Mouse (Mus musculus) kidney, adult 2 months (tissue): ENCODE measurements around the gene Rbpms2. TPM values are rescaled to one million over a fixed set of nuclear protein-coding genes. Genes with fewer than 3 reads are reported as not detected.

Source experiments
- DNase-seq: peaks from one replicate; pipeline ENCODE4 v3.0.0; 2021
- H3K27ac ChIP-seq: fragments of 200-500 bp; 2 replicates; pipeline ENCODE4 v1.5.1; 2012; ENCODE audit warnings: low read depth, low read length, control low read depth, inconsistent platforms; ENCODE audit not compliant: insufficient read depth
- H3K27me3 ChIP-seq: fragments of 200-500 bp; replicated peaks from 2 replicates; pipeline ENCODE4 v1.6.1; 2012; ENCODE audit warnings: mild to moderate bottlenecking, moderate library complexity, low read length, inconsistent platforms; ENCODE audit not compliant: control insufficient read depth, insufficient read depth
- H3K36me3 ChIP-seq: fragments of 200-500 bp; 2 replicates; pipeline ENCODE4 v1.6.1; 2012; ENCODE audit warnings: mild to moderate bottlenecking, moderate library complexity, low read length, inconsistent platforms; ENCODE audit not compliant: control insufficient read depth, insufficient read depth
- H3K4me1 ChIP-seq: fragments of 200-500 bp; 2 replicates; pipeline ENCODE4 v1.6.1; 2011; ENCODE audit warnings: low read length; ENCODE audit not compliant: control insufficient read depth, insufficient read depth
- H3K4me3 ChIP-seq: fragments of 200-500 bp; 2 replicates; pipeline ENCODE4 v1.5.1; 2011; ENCODE audit warnings: mild to moderate bottlenecking, low read depth, low read length, control low read depth; ENCODE audit not compliant: insufficient read depth
- CTCF ChIP-seq: fragments of 200-500 bp; conservative IDR thresholded peaks from 2 replicates; pipeline ENCODE4 v1.5.1; 2011; ENCODE audit warnings: low read depth, mild to moderate bottlenecking, control low read depth, low read length, moderate library complexity, mixed read lengths; ENCODE audit not compliant: insufficient read depth, insufficient read length
- POLR2A ChIP-seq: fragments of 200-500 bp; IDR thresholded peaks from one replicate; pipeline ENCODE4 v1.6.1; 2011; ENCODE audit warnings: low read depth, low read length, control low read depth
- WGBS: fragments of 180-500 bp; shearing (Covaris S2); methylation state at CpG from one replicate; pipeline ENCODE4 v1.1.7; 2018; 5-methylcytosine and 5-hydroxymethylcytosine counted together
- polyA plus RNA-seq: library from polyadenylated mRNA; depleted of rRNA; stranded (reverse); fragments of >200 nt; gene quantifications from 2 replicates; pipeline ENCODE4 v1.2.3, GENCODE M21; 2012

Rbpms2 gene
- polyA plus RNA-seq, 1 experiment: 257 TPM

GRCm38 (mm10) chr9:65621666-65622065 is 7.8 kb upstream of the Rbpms2 start:
- 57% methylated on average over 2 of the region's 2 CpGs for WGBS
- DNase-seq: peak; percentile 95
- Histone ChIP-seq H3K36me3 (no peaks in the 10 kb centered on the region), H3K4me3 (no peak overlapping the region), H3K27me3 (no peaks in the 10 kb centered on the region), H3K27ac (peak overlapping the region; percentile 55), H3K4me1 (peaks cover 17% of the 10 kb centered on the region; the same call in 1 of the 2 replicates)
- TF ChIP-seq POLR2A (no peak), CTCF (no peak)

- no peak for DNase-seq
- no peaks in the 10 kb centered on the region for H3K27me3 ChIP-seq
- H3K4me1 ChIP-seq: peaks cover 17% of the 10 kb centered on the region; the same call in 1 of the 2 replicates
- WGBS: 69% methylated on average over 5 of the region's 5 CpGs
- peak overlapping the region; percentile 24; the same call in 1 of the 2 replicates for H3K27ac ChIP-seq
- no peak overlapping the region for H3K4me3 ChIP-seq
- TF ChIP-seq POLR2A (no peak), CTCF (no peak)
- H3K36me3 ChIP-seq: no peaks in the 10 kb centered on the region
Measured at GRCm38 (mm10) chr9:65622826-65623225, 6.6 kb upstream of the Rbpms2 start.

DNA sequence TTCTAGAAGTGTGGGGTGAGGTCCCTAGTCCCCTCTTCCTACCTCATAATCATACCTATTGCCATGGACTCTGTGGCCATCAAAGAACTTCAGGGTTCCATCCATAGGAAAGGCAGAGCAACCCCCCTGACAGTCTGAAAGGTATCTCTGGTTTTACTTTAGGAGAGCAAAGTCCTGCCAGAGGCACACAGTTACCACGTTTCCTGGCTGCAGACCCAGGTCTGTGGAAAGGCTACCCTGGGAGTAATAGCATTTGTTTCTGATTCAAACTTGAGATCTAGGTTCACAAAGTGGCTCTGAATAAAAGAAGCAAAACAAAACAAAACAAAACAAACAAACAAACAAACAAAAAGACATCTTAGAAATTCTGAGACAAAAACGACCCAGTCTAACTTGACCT is 5.2 kb upstream of the Rbpms2 start:
- 68% methylated on average over 2 of the region's 2 CpGs for WGBS
- no peak for TF ChIP-seq POLR2A
- no peak for TF ChIP-seq CTCF
- Histone ChIP-seq H3K36me3 (no peaks in the 10 kb centered on the region), H3K27me3 (no peaks in the 10 kb centered on the region), H3K4me3 (no peak overlapping the region), H3K4me1 (peaks cover 21% of the 10 kb centered on the region; the same call in 1 of the 2 replicates), H3K27ac (no peak overlapping the region)
- peak; percentile 51 for DNase-seq

DNA sequence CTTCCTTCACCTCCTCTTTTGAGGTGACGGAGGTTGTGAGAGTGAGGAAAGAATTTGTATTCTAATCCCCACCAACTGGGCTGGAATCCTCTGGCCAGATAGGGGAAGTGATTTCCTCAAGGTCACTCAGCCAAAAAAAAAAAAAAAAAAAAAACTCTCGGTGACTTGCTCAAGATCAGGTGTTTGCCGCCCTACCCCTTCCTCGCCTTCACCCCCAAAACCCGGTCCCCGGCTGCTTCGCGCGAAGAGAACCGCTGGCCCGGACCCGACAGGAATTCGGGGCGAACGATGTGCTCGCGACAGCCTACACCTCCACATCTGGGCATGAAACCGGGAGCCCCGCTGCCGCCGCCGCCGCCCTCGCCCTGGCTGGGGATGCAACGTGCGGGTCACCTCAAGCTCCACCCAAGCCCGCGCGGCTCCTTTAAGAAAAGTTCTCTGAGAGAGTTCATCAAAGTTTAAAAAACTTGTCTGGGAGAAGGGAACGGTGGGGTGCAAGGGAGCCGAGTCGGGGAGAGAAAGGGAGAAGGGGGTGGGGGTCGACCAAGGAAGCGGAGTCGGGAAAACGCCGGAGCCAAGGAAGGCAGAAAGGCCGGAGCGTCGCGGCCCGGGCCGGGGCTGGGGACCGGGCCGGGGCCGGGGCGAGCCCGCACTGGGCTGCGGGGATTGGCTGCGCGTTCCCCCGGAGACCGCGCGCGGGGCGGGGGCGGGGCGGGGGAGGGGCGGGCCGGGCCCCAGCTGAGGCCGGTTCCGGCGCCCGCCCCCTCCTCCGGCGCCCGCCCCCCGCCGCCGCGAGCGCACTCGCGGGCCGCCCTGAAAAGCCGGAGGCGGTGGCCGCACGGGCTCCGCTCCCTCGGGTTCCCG is 551 bp downstream of the Rbpms2 start:
- under 1% methylated on average over 57 of the region's 83 CpGs for WGBS
- peaks cover 8% of the 10 kb centered on the region; the same call in 1 of the 2 replicates for H3K4me1 ChIP-seq
- H3K27ac ChIP-seq: peak overlapping the region; percentile 96
- H3K4me3 ChIP-seq: peak overlapping the region; percentile 85
- no peaks in the 10 kb centered on the region for H3K27me3 ChIP-seq
- DNase-seq: peak; percentile 81
- TF ChIP-seq POLR2A (peak; percentile 31), CTCF (no peak)
- H3K36me3 ChIP-seq: no peaks in the 10 kb centered on the region

- H3K36me3 ChIP-seq: no peaks in the 10 kb centered on the region
- peak overlapping the region; percentile 90 for H3K27ac ChIP-seq
- TF ChIP-seq POLR2A (no peak), CTCF (no peak)
- DNase-seq: peak; percentile 82
- peaks cover 8% of the 10 kb centered on the region; the same call in 1 of the 2 replicates for H3K4me1 ChIP-seq
- 2% methylated on average over 68 of the region's 78 CpGs for WGBS
- peak overlapping the region; percentile 77 for H3K4me3 ChIP-seq
- no peaks in the 10 kb centered on the region for H3K27me3 ChIP-seq
Measured at GRCm38 (mm10) chr9:65630631-65631353, 1.3 kb downstream of the Rbpms2 start.

DNA sequence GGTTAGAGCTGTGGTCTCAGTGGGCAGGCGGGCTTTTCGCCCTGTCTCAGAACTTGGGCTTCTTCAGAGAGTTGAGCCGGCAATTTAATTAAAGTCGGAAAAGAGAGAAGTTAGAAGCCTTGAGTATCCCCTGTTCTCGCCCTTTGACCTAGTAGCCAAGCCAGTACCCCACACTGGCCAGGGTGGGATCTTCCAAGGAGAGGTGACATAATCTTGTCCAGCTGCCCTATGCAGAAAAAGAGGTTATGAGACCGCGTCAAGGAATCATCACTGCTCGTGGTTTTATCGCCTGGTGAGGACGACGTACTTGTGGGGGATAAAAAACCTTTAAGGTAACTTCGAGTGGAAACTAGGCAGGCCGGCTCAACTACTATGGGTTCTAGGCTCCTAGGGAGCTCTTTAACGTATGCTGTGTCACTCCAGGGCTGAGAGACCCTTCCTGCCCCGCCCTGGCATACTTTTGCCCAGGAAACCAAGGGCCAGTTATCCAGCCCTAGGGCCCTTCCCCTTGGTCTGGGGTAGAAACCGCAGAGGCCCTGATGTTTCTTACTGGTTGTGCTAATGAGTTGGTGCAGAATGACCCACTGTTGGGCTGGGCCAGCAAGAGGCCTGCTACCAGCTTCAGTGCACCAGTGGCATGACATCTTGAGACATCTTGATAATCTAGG is 2.0 kb downstream of the Rbpms2 start:
- peaks cover 12% of the 10 kb centered on the region for H3K4me1 ChIP-seq
- H3K36me3 ChIP-seq: no peaks in the 10 kb centered on the region
- TF ChIP-seq CTCF (no peak), POLR2A (no peak)
- H3K27ac ChIP-seq: peak overlapping the region; percentile 90
- peak; percentile 33 for DNase-seq
- no peaks in the 10 kb centered on the region for H3K27me3 ChIP-seq
- WGBS: 42% methylated on average over 16 of the region's 16 CpGs
- peak overlapping the region; percentile 77 for H3K4me3 ChIP-seq
